Mouse (Mus musculus) cerebellum, adult 2 months (tissue): Measurements from ENCODE around the gene Ccnd2.

ENCODE experiments used
- CTCF ChIP-seq: fragments of 200-500 bp; IDR thresholded peaks from 2 replicates; pipeline ENCODE4 v1.5.1; 2011; ENCODE audit warnings: low read depth, mild to moderate bottlenecking, control low read depth, low read length, moderate library complexity, borderline replicate concordance; ENCODE audit not compliant: insufficient read depth
- POLR2A ChIP-seq: fragments of 200-500 bp; IDR thresholded peaks from 2 replicates; pipeline ENCODE4 v1.6.1; 2011; ENCODE audit warnings: low read length, control low read depth, borderline replicate concordance; ENCODE audit not compliant: insufficient read depth

- TF ChIP-seq POLR2A (no peak), CTCF (no peak)
Measured at GRCm38 (mm10) chr6:127196985-127197384, 45.0 kb upstream of the Ccnd2 start.
